Mouse (Mus musculus): ENCODE data around the gene Rundc3a.
A peak's percentile ranks its signal among the peaks of the same experiment; 100 is the strongest.
"Not testable (repeated sequence)": the region's sequence is repeated elsewhere in the genome, so short reads cannot be mapped to it uniquely, and the experiment has no call there.

Rundc3a gene

DNA sequence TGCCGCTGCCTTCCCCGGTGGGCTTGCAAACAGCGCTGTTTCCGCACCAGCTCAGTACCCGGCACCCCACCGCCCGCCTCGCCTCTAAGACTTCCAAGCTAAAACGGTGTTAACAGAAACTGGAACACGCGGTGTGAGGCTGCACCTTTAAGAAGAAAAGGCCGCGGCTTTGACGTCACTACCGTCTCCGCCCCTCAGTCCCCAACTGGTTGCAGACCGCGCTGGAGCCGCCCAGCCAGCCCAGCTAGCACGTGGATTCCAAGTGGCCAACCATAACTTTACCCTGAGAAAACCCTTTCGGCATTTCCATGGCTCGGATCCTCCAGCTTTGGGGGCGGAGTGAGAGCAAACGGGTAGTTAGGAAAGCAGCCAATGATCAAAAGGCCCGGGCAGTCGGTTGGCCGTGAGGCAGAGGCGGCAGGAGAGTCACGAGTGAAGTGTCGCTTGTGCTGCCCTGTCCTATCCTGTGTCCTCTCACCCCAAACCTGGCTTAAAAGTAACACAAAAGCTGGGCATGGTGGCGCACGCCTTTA lies 15.2 kb downstream of the Rundc3a start:
- peak; percentile 90 to 93 for DNase-seq (ENCODE audit: low read depth in 2 of 2, low spot score in 2 of 2)

DNA sequence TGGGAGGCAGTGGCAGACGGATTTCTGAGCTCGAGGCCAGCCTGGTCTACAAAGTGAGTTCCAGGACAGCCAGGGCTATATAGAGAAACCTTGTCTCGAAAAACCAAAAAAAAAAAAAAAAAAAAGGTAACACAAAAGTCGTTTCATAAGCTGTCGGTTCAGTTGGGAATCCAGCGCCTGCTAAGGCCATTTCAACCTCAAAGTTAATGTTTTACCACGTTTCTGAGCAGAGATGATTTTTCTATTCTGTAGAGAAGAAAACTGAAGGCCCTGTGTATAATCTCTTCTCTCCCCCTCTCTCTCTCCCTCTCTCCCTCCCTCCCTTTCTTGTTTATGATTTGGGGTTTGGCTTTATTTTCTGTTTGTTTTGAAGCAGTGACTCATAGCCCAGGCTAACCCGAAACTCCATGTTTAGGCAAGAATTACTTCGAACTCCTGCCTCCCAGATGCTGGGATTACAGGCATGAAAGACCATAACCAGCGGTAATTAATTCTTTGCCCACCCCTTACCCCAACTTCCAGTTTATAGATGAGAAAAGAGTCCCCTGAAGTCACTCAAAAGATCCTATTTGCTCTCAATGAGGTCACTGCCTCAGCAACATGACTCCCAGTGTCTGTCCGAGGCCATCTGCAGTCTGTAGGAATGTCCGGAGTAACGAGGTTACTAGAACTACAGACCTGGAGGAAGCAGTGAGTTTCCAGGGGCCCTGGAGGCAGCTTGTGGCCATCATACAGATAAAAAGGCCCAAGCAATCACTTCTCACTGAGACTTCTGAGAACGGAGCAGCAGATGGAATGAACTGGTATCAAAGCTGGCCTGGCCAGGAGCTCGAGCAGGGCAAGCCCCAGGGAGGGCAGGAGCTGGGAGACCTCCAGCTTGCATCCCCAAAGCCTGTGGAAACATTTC lies 15.9 kb downstream of the Rundc3a start:
- DNase-seq (ENCODE audit: low read depth in 2 of 2, low spot score in 2 of 2) = no peak

DNA sequence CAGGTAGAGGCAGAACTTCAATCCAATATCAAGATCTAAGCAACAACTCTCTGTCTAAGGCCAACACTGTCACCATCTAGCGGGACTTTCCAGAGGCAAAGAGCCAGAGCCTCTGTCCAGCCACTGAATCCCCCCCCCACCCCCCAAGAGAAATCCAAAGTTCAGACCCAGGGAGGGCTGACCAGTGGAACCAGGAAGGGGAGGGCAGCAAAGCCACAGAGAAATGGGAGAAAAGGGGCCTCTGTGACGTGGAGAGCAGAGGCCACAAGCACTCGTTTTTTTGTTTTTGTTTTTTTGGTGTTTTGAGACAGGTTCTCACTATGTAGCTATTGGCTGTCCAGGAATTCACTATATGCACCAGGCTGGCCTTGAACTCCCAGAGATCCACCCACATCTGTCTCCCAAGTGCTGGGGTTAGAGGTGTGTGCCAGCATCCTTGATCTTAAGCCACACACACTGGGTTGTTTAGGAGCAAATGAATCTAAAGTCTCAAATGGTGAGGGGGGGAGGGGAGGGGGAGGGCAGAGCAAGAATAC lies 16.7 kb downstream of the Rundc3a start:
- DNase-seq (ENCODE audit: low read depth in 2 of 2, low spot score in 2 of 2) = no peak

DNA sequence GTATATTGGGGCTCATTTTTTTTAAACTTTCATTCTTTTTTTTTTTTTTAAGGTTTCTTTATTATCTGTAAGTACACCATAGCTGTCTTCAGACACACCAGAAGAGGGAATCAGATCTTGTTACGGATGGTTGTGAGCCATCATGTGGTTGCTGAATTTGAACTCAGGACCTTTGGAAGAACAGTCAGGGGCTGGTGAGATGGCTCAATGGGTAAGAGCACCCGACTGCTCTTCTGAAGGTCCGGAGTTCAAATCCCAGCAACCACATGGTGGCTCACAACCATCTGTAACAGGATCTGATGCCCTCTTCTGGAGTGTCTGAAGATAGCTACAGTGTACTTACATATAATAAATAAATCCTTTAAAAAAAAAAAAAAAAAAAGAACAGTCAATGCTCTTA lies 17.1 kb downstream of the Rundc3a start:
- not testable (repeated sequence) for DNase-seq (ENCODE audit: low read depth in 2 of 2, low spot score in 2 of 2)

DNA sequence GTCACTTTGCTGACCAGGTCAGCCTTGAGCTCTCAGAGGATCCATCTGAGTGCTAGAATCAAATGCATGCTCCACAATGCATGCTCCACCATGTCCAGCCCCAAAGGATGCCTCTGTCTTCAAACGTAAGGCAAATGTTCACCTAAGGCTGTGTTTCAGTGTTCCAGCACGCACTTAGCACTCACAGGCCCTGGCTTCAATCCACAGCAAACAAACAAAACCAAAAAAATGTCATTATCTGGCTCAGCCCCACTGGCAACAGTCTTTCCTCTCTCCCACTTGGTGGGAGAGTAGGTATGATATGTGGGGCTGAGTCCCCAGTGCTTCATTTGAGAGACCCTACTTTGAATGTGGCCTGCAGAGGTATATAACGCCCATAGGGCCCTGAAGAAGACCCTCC lies 17.9 kb downstream of the Rundc3a start:
- no peak for DNase-seq (ENCODE audit: low read depth in 2 of 2, low spot score in 2 of 2)

DNA sequence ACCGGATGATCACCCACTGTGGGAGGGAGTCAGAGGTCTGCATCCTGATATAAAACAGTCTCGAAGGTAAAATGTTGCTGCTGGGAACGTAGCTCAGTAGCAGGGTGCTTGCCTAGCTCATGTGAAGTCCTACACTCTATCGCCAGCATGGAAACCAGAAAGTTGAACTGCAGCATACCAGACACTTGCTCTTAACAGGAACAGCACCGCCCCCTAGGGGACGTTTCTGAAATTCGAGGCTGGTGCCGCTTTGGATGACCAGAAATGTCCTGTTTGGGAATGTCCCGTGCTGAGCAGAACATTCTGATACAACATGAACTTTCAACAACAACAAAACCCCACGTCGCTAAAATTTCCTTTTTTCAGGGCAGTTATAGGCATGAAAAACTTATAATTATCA lies 18.5 kb downstream of the Rundc3a start:
- DNase-seq (ENCODE audit: low read depth in 2 of 2, low spot score in 2 of 2) = peak; percentile 80 to 85

DNA sequence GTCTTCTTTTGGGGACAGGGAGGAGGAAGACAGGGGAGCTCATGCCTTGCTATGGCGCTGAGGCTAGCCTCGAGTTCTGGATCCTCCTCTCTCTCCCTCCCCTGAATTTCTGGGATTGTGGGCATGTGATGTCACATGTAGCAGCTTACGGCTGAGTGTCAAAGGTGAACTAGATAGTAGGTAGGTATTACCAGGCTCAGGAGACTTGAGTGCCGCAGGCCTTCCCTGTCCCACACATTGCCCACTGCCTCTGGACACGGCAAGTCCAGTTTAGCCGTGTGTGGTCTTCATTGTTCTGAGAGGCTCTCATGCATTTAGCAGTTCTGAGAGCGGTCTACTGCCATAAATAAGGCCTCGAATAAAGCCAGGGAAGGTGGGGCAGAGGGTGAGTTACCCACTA lies 19.9 kb downstream of the Rundc3a start:
- no peak for DNase-seq (ENCODE audit: low read depth in 2 of 2, low spot score in 2 of 2)

DNA sequence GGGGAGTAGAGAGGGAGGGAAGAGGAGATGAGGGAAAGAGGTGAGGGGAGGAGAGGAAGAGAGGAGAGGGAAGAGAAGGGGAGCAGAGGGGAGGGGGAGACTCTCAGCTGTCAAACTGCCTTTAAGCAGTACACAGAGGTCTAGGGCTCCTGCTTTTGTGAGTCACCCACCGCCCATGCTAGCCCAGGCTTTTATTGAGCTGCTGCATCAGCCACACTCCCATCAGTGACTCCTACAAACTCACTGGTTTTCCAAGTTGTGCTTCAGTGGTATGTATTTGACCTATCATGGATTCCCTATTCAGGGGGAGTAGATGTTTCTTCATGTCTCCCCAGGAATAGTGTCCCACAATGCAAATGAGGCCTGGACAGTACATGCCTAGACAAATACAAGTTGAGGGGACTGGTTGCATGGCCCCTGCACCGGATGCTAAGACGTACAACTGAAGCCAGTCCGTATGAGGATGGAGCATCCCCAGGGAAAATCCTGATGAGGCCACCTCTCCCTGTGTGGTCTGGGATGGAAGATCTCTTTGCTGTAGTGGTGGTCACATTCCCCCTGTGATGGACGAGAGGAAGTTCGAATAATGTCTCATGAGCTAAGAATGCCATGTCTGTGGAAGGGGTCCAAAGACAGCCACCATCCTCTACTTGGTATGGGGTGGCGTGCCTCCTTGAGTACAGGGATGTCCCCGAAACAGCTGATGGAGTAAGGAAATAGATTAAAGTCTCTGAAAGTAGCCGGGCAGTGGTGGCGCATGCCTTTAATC lies 22.0 kb downstream of the Rundc3a start:
- DNase-seq (ENCODE audit: low read depth in 2 of 2, low spot score in 2 of 2) = no peak

DNA sequence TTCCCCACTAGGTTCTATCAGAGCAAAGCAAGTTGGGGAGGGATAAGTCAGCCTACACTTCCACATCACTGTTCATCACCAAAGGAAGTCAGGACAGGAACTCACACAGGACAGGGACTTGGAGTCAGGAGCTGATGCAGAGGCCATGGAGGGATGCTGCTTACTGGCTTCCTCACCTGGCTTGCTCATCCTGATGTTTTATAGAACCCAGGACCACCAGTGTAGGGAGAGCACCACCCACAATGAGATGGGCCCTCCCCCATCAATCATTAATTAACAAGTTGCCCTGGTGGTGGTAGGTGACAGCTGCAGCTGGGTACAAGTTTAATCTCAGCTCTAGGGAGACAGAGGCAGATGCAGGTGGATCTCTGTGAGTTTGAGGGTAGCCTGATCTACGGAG lies 24.0 kb downstream of the Rundc3a start:
- DNase-seq (ENCODE audit: low read depth in 2 of 2, low spot score in 2 of 2) = no peak

DNA sequence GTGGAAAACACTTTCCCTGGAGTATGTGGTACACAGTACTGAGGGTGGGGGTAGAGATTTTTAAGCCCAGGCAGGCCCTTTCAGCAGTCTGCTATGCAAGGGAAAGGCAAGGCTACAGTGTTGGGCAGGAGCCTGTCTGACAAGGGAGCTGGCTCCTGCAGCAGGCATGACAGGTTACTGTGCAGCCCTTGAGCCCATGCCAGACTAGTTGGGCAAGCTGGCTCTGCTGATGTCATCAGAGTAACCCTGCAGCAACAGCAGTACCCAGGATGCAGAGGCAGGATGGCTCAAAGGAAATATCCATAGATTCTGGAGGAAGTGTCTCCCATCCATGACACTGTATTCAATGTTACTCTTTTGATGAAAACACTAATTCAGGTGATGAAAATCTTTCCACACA lies 25.7 kb downstream of the Rundc3a start:
- no peak for DNase-seq (ENCODE audit: low read depth in 2 of 2, low spot score in 2 of 2)

DNA sequence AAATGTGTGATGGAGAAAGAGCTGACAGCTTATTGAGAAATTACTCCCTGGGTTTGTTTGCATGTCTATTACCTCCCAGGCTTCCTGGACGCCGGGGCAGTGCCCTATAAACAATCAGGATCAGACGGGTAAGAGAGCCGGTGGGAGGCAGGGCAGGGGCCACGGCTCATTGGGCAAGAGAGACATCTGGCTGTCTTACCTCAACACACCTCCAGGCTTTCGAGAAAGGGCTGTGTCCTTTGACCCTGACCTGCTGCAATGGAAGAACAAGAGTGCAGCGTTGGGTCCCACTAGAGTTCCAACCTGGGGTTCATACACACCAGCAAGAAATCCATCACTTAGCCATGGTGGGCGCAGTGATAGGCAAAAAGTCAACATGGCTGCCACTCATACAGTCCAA lies 28.4 kb downstream of the Rundc3a start:
- no peak for DNase-seq (ENCODE audit: low read depth in 2 of 2, low spot score in 2 of 2)

DNA sequence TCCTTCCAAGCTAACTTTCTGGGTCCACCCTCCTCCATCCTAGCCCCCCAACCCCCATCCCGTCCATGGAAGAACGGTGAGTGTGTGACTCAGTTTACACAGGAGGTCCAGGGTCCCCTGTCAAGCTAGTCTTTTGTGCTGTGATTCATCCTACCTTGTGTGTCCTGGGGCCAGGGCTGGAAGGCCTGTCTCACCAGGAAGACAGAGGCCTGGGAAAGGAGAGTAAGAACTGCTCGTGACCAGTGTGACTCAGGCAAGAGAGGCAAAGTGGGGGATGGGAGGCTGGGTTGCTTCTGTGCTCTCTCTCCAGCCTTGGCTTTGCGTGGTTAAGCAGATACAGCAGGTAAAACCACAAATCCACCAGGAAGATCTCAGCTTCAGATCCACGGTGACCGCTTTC lies 31.5 kb downstream of the Rundc3a start:
- DNase-seq (ENCODE audit: low read depth in 2 of 2, low spot score in 2 of 2) = no peak

DNA sequence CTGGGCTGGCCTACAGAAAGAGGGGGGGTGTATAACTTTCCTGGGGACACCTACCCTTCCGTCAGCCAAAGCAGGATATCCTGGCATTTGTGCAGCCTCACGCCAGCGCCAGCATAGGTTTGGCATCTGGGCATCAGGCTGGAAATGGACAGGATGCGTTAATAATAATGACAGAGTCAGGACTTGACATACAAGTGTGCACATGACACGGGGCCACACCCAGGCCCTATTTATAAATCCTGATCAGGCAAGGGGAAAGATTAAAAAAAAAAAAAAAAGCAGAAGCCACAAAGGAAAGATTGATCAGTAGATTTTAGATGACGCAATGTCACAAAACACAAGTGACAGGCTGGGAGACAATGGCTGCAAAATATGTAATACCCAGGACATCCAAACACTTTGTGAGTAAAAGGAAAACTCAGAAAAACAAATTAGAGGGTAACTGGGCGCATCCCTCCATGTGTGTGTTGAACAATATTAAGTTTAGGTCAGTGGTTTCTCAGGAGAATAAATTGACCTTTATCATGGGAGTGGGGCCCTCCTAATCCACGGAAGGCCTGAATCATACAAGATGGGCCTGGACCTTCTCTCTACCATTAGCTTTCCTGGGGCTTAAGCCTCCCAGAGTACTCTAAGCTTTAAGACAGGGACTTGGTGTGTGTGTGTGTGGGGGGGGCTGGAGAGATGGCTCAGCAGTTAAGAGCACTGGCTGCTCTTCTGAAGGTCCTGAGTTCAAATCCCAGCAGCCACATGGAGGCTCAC lies 32.5 kb downstream of the Rundc3a start:
- DNase-seq (ENCODE audit: low read depth in 2 of 2, low spot score in 2 of 2) = no peak

DNA sequence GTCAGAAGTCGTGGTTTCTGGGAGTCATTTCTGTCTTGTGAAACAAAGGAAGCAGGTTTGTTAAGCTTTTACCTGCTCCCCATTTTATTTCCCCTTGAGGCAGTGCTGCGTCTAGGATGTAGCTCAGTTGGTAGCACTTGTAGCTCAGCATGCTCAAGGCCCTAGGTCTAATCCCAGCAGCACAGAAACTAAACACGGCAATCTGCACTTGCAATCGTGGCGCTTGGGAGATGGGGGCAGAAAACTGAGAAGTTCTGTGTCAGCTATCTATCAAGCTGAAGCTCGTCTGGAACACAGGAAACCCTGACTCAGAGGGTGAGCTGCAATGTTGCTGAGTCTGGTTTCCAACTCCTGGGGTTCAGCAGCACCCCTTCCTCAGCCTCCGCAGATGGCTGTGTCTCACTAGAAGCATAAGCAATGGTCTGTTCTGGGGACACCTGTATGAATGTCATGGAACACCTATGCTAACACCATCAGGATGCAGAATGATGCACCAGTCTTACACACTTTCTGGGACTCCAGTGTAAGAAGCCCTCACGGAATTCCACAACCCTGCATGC lies 35.9 kb downstream of the Rundc3a start:
- no peak for DNase-seq (ENCODE audit: low read depth in 2 of 2, low spot score in 2 of 2)

DNA sequence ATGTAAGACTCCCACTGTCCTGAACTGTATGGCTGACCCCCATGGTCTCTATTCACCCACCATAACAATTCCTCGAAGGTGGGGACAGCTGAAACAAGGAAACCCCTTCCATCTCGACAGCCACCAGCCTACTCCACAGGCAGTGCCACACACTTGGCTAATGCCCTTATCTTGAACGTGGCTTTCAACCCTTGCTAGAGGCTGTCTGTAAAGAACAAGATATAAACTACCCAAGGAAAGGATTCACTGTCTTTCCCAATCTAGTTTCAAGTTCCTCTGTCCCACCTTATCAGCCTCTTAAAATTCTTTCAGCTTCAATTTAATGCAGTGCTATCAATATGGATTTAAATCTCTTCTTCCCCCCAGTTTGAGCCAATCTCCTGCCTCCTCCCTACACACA lies 36.3 kb downstream of the Rundc3a start:
- DNase-seq (ENCODE audit: low read depth in 2 of 2, low spot score in 2 of 2) = no peak

DNA sequence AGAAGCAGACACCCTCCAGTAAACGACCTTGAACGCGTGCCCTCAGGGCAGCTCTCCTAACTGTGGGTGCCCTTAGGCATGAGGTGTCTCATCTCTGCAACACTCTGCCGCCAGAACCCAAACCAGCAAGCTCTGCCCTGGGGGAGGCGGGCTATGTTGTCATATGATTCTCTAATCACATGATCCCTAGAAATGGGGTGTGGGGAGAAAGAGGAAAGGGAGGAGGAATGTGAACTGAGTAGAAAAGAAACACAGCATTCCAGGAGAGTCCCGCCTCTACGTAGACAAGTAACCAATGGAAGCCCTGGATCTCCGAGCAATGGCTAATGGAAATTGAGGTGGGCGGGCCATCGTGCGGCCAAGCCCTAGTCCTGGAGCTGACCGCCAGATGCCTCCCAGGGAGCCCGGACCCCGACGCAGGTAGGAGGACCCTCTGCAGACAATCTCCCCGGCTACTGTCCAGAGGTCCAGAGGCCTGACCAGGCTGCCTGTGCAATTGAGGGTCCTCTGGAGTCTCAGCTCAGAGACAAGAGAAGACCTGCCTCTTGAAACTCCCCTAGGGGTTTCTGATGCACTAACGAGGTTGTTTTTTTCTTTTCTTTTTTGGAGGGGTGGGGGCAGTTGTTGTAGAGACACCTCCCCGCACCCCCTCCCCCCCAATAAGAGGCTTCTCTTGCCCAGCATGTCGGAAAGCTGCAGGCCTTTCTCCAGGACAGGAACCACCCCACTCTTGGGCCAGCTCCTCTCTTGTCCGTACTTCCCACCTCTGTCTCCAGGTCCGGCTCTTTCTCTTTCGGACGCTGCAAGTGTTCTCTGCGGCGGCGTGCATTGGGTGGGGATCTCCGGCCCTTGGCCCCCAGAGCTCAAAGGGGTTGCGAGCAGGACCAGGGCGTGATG lies 37.2 kb downstream of the Rundc3a start, which contains the start of gene Grn:
Grn (plus strand) TSS at position 195 of the 897 bp plus-strand sequence.
- peak; percentile 45 to 63 for DNase-seq (ENCODE audit: low read depth in 2 of 2, low spot score in 2 of 2)

DNA sequence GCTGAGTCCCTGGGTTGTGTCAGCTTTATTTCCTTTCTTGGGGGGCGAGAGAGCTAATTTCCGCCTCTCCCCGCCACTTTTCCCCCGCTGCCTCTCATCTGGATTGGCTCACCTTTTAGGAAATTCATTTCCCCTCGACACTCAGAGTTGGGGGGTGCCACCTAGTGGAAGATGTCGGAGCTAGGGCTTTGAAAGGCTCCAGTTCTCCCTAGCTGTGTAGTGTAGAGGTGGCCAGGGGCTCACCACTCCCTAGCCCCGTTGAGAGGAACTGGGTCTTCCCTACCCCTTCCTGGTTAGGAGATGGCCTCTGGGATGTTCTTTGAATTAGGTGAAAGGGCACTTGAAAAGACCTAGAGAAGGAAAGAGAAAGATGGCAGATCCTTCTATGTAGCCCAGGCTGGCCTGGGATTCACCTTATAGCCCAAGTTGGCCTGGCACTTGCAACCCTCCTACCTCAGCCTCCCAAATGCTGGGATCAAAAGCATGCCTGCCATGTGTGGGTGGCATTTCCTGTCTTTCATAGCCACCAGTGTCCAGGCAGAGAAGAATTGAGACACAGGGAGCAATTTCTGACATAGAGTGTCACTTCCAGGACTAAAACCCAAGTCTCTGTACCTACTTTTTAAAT lies 37.9 kb downstream of the Rundc3a start:
- DNase-seq (ENCODE audit: low read depth in 2 of 2, low spot score in 2 of 2) = peak; percentile 64 to 80

DNA sequence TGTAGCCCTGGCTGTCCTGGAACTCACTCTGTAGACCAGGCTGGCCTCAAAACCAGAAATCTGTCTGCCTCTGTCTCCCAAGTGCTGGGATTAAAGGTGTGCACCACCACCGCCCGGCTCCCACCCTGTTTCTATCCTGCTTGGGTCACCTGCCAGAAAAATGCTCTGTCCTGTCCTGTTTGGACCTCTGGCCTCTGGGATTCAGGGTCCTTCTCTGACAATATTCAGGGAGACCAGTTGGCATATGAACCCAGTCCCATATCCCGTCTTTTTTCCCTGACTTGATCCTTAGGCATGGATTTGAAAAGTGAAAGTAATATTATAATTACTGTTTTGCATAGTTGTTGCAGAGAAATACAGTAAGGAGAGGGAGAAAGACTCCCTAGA lies 38.5 kb downstream of the Rundc3a start:
- no peak for DNase-seq (ENCODE audit: low read depth in 2 of 2, low spot score in 2 of 2)

DNA sequence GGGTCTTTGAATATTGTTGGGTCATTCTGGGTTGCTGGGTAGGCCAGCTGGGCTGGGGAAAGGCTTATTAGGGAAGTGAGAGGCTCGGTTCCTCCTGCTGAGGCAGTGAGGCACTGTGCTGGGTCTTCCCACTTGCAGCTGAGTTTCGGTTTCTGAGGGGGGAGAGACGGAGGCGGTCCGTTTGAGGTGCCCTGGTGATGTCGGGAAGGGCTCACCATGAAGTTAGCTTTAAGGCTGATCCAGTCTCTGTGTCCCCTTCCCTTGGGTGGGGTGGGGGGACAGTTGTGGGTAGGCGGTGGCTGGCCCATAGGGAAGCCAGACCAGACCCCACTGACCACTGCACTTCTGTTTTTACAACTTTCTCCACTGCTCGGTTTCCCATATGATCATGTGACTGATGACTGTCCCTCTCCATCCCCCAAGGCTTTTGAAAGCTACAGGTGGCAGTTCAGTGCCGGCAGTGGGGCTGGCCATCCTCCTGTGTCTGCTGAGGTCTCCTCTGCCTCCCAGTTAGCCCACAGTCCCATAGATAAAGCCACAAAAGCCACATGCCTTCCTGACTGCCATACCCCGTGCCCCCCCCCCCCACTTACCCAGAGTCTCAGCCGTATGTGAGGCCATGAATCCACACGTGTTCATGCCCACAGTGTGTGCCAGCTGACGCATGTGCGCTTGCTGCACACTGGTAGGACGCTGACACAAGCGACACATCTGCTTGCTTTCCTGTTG lies 39.1 kb downstream of the Rundc3a start:
- DNase-seq (ENCODE audit: low read depth in 2 of 2, low spot score in 2 of 2) = no peak

All from CD8-positive naive resting alpha-beta T cell, adult 2 months (primary cell).